Mouse (Mus musculus) intestine, postnatal 0 days (tissue): Measurements from ENCODE around the gene Lpar1. TPM values are rescaled to one million over a fixed set of nuclear protein-coding genes. Genes with fewer than 3 reads are reported as not detected.
A peak's percentile ranks its signal among the peaks of the same experiment; 100 is the strongest.

Experiments used
- ATAC-seq: fragments of 200-750 bp; cut with Nextera tagmentation; 2 replicates; pipeline ENCODE4 v1.8.0; 2017; ENCODE audit warnings: mild to moderate bottlenecking, moderate TSS enrichment, moderate library complexity
- H3K27ac ChIP-seq: fragments of 300-500 bp; sonication (generic); 2 replicates; pipeline ENCODE4 v1.5.1; 2014; ENCODE audit warnings: mild to moderate bottlenecking, low read depth, low read length, moderate library complexity
- H3K27me3 ChIP-seq: fragments of 300-500 bp; sonication (generic); replicated peaks from 2 replicates; pipeline ENCODE4 v1.6.1; 2014; ENCODE audit warnings: low read length, mixed read lengths; ENCODE audit not compliant: control insufficient read depth, insufficient read depth
- H3K36me3 ChIP-seq: fragments of 300-500 bp; sonication (generic); 2 replicates; pipeline ENCODE4 v1.6.1; 2014; ENCODE audit warnings: mild to moderate bottlenecking, moderate library complexity; ENCODE audit not compliant: control insufficient read depth, insufficient read depth
- H3K4me1 ChIP-seq: fragments of 300-500 bp; sonication (generic); replicated peaks from 2 replicates; pipeline ENCODE4 v1.6.1; 2014; ENCODE audit warnings: antibody characterized with exemption, low read length, mixed read lengths; ENCODE audit not compliant: control insufficient read depth, insufficient read depth
- H3K4me2 ChIP-seq: fragments of 300-500 bp; sonication (generic); replicated peaks from 2 replicates; pipeline ENCODE4 v1.6.1; 2014; ENCODE audit warnings: low read depth, mild to moderate bottlenecking, moderate library complexity
- H3K4me3 ChIP-seq: fragments of 300-500 bp; sonication (generic); 2 replicates; pipeline ENCODE4 v1.5.1; 2014; ENCODE audit warnings: low read depth, low read length
- H3K9ac ChIP-seq: fragments of 300-500 bp; sonication (generic); 2 replicates; pipeline ENCODE4 v1.6.1; 2014; ENCODE audit warnings: mild to moderate bottlenecking, low read depth, low read length
- H3K9me3 ChIP-seq: fragments of 300-500 bp; sonication (generic); 2 replicates; pipeline ENCODE4 v1.6.1; 2016; ENCODE audit warnings: mixed run types; ENCODE audit not compliant: control insufficient read depth
- CTCF ChIP-seq: sonication (generic); IDR thresholded peaks from 2 replicates; pipeline ENCODE4 v1.5.1; 2016; ENCODE audit warnings: low read depth, mild to moderate bottlenecking, control low read depth, antibody characterized with exemption, moderate library complexity
- WGBS: fragments of 180-500 bp; shearing (Covaris S2); extraction: QIAGEN DNeasy Blood & Tissue Kit; methylation state at CpG from one replicate; pipeline ENCODE4 v1.1.7; 2014; 5-methylcytosine and 5-hydroxymethylcytosine counted together
- polyA plus RNA-seq: library from polyadenylated mRNA; unstranded; fragments of >200 nt; fragmentation: Nextera tagmentation; extraction: Ambion mirVana; gene quantifications from 2 replicates; pipeline ENCODE4 v1.2.1, GENCODE M21; 2015

The Lpar1 gene
- polyA plus RNA-seq, 1 experiment from 2014 or later: 64.9 TPM

- no peaks in the 10 kb centered on the region for H3K27me3 ChIP-seq
- 90% methylated on average over 6 of the region's 6 CpGs for WGBS
- H3K27ac ChIP-seq: no peak overlapping the region
- H3K36me3 ChIP-seq: peaks cover 22% of the 10 kb centered on the region
- no peaks in the 10 kb centered on the region for H3K9me3 ChIP-seq
- no peak for TF ChIP-seq CTCF
- H3K4me3 ChIP-seq: no peak overlapping the region
- H3K4me2 ChIP-seq: no peak overlapping the region
- no peak for ATAC-seq
- H3K9ac ChIP-seq: no peak overlapping the region
- H3K4me1 ChIP-seq: peaks cover 18% of the 10 kb centered on the region
Observed at GRCm38 (mm10) chr4:58507536-58507935, 46.2 kb downstream of the Lpar1 start.

GRCm38 (mm10) chr4:58506539-58507527 lies 46.9 kb downstream of the Lpar1 start:
- no peaks in the 10 kb centered on the region for H3K9me3 ChIP-seq
- no peak for TF ChIP-seq CTCF
- H3K4me3 ChIP-seq: no peak overlapping the region
- peaks cover 22% of the 10 kb centered on the region for H3K36me3 ChIP-seq
- peak; percentile 66 for ATAC-seq
- no peak overlapping the region for H3K9ac ChIP-seq
- peaks cover 18% of the 10 kb centered on the region for H3K4me1 ChIP-seq
- WGBS: 81% methylated on average over 4 of the region's 4 CpGs
- no peak overlapping the region for H3K4me2 ChIP-seq
- H3K27ac ChIP-seq: no peak overlapping the region
- H3K27me3 ChIP-seq: no peaks in the 10 kb centered on the region

GRCm38 (mm10) chr4:58504250-58504649 lies 49.4 kb downstream of the Lpar1 start:
- Histone ChIP-seq H3K27ac (no peak overlapping the region), H3K4me3 (no peak overlapping the region), H3K27me3 (no peaks in the 10 kb centered on the region), H3K4me2 (no peak overlapping the region), H3K4me1 (peaks cover 15% of the 10 kb centered on the region; the same call in 1 of the 2 replicates), H3K9me3 (no peaks in the 10 kb centered on the region), H3K36me3 (peaks cover 16% of the 10 kb centered on the region), H3K9ac (no peak overlapping the region)
- 88% methylated on average over 2 of the region's 2 CpGs for WGBS
- ATAC-seq: no peak
- no peak for TF ChIP-seq CTCF

GRCm38 (mm10) chr4:58501012-58501777 lies 52.5 kb downstream of the Lpar1 start:
- Histone ChIP-seq H3K27ac (no peak overlapping the region), H3K4me1 (peaks cover 4% of the 10 kb centered on the region; the same call in 1 of the 2 replicates), H3K4me2 (no peak overlapping the region), H3K36me3 (peaks cover 16% of the 10 kb centered on the region), H3K27me3 (no peaks in the 10 kb centered on the region), H3K9ac (no peak overlapping the region), H3K4me3 (no peak overlapping the region), H3K9me3 (no peaks in the 10 kb centered on the region)
- ATAC-seq: no peak
- TF ChIP-seq CTCF: no peak
- WGBS: 79% methylated on average over 21 of the region's 21 CpGs

- no peak for TF ChIP-seq CTCF
- Histone ChIP-seq H3K4me2 (no peak overlapping the region), H3K4me1 (no peaks in the 10 kb centered on the region), H3K27ac (no peak overlapping the region), H3K4me3 (no peak overlapping the region), H3K9me3 (no peaks in the 10 kb centered on the region), H3K9ac (no peak overlapping the region), H3K27me3 (no peaks in the 10 kb centered on the region), H3K36me3 (peaks cover 15% of the 10 kb centered on the region)
- ATAC-seq: no peak
- 59% methylated on average over 3 of the region's 3 CpGs for WGBS
Observed at GRCm38 (mm10) chr4:58499831-58500230, 53.9 kb downstream of the Lpar1 start.

GRCm38 (mm10) chr4:58499241-58499640 lies 54.5 kb downstream of the Lpar1 start:
- Histone ChIP-seq H3K4me3 (no peak overlapping the region), H3K9ac (no peak overlapping the region), H3K27ac (no peak overlapping the region), H3K4me1 (no peaks in the 10 kb centered on the region), H3K9me3 (no peaks in the 10 kb centered on the region), H3K36me3 (peaks cover 11% of the 10 kb centered on the region), H3K27me3 (no peaks in the 10 kb centered on the region), H3K4me2 (no peak overlapping the region)
- WGBS: 66% methylated on average over 3 of the region's 3 CpGs
- no peak for TF ChIP-seq CTCF
- ATAC-seq: no peak
